Mouse (Mus musculus) telencephalon, adult 2 months (tissue): ENCODE results near the gene Prex1.
A peak's percentile ranks its signal among the peaks of the same experiment; 100 is the strongest.

Experiments used
- DNase-seq: peaks from one replicate; pipeline ENCODE4 v3.0.0-alpha.2; 2011; ENCODE audit warnings: low read depth, low spot score

The Prex1 gene

DNA sequence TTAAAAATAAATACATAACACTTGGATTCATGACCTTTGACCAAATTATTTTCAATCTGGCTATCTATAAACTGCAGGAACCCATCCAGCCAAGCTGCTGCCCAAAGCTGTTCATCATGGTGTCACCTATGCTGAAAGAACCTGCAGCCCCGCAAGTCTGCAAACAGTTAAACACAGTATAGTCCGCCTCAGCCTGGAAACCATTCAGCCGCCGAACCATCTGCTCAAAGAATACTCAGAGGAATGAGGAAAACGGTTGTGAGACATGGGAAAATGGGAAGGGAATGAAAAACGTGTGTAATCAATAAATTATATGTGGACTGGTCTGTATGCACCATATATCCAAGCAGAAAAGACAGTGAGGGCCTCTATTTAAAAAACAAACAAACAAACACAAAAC lies 13.3 kb upstream of the Prex1 start:
- DNase-seq: no peak

DNA sequence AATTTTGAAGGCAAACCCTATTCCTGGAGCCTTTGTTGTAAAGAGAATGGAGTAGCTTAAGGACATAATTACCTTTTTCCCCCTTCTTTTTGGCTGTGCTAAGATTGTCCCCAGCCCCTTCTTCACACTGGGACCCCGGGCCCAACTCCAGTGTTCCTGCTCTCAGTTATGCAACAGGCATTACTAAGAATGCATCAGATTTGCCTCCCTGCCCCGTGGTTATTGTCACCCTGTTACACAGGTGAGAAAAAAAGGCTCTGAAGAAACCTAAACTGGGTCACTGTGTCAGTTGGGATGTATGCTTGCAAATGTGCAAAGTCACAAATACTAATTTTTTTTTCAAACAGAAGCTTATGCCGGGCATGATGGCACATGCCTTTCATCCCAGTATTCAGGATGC lies 6.8 kb upstream of the Prex1 start:
- DNase-seq: no peak

GRCm38 (mm10) chr2:166719930-166720305 lies 6.3 kb upstream of the Prex1 start:
- DNase-seq: no peak

DNA sequence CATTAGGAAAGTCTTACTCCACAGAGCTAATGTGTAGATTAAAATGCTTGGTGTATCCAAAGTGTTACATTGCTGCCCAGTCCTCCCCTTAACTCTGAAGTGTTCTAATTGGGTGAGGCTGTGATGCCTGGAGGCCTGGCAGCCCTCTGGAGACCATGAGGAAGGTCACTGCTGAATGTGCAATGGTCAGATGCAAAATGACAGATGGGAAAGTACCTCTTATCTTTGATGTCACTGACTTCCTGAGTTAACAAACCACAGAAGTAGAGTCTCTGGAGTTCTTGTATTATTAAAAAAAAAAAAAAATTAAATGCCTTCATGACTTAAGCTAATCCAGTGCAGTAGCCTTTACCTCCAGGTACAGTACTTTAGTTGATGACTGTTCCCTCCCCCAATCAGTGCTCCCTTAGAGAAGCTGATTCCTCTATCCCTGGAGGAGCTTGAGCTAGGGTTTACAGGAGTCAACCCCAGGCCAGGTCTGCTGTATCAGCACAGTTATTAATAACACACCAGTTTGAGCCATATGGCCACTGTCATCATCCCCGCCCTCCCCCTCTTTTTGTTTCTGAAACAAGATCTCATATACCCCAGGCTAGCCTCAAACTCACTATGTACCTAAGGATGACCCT lies 5.8 kb upstream of the Prex1 start:
- DNase-seq: no peak

- no peak for DNase-seq
Measured at GRCm38 (mm10) chr2:166716067-166716466, 2.4 kb upstream of the Prex1 start.

DNA sequence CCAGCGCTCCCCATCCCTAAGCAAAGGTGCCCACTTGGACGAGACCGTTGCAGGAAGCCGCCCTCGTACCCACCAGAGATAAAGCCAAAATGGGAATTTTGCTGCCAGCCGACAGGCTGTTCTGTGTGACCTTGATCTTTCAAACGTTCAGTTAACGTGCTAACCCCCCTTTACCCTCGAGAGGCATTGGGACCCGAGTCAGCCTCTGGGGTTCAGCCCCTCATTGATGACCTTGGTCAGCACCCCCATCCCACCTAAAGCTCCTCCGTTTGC lies 731 bp upstream of the Prex1 start:
- DNase-seq: no peak

DNA sequence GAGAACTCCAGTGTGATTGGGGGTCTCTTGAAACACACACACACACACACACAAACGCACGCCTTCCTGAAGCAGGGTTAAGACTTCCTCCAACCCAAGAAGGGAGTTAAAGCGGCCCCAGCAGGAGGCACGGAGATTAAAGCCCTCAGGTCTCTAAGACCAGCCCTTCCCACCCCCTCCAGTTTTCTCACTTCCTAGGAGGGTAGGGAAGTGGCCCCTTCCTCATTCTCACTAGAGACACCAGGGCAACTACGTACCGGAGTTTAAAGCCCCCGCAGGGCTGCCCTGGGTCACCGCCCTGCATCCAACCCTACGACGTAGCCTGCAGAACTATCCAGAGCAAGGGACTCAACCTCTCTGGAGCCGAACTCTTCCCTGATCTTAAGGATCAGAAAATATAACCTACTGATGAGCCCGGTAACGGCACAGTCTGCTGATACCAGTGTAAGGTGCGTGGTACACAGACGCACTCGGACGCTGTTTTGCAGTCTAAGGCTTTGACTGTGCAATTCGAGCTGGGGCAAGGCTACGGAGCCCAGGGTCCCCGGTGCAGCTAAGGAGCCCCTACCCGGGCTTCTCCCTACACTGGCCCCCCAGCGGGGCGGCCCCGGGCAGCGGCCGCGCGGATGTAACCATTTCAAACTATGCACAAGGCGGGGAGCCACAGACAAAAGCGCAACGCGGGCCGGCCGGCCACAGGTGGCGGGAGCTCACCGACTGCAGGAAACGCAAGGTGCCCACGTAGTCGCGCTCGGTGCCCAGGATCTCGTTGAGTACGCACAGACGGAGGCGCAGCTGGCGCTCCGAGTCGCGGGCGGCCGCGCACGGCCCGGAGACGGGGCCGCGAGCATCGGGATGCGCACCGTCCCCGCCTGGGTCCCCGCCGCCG lies 587 bp downstream of the Prex1 start:
- no peak for DNase-seq

DNA sequence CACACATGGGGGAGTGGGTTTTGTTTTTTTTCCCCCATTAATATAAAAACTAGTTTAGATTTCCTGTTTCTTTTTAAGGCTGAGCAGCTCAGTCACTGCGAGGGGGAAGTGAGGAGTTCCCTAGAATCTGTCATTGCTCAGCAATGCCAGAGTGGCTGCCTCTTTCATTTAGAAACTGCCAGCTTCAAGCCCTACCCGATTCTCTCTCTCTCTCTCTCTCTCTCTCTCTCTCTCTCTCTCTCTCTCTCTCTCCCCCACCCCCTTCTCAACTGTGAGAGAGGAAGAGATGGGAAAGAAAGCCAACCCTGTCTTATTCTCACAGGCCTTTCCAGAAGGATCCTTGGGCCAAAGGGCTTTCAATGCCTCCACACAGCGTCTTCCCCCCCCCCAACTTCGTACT lies 1.3 kb downstream of the Prex1 start:
- no peak for DNase-seq

GRCm38 (mm10) chr2:166711681-166712132 lies 1.9 kb downstream of the Prex1 start:
- no peak for DNase-seq

- DNase-seq: no peak
Measured at GRCm38 (mm10) chr2:166709883-166710282, 3.7 kb downstream of the Prex1 start.

GRCm38 (mm10) chr2:166708304-166708703 lies 5.3 kb downstream of the Prex1 start:
- DNase-seq: no peak

GRCm38 (mm10) chr2:166706526-166706925 lies 7.1 kb downstream of the Prex1 start:
- DNase-seq: no peak

DNA sequence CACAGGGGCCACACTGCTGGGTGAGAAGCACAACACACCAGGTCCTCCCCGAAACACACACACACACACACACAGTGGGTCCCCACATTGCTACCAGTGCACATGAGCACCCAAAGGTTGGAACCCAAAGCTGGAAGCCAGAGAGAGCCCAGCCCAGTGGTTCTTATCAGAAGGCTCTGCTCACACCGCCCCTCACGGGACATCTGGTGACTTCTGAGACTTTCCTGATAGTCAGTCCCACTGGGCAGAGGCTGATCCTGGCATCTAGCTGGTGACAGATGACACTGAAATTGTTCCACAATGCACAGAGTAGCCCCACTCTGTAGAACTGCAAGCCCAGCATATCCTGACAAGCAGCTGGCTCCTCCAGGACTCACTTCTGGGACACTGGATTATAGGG lies 10.1 kb downstream of the Prex1 start:
- no peak for DNase-seq

GRCm38 (mm10) chr2:166702113-166702445 lies 11.6 kb downstream of the Prex1 start:
- DNase-seq: no peak

- DNase-seq: no peak
Measured at GRCm38 (mm10) chr2:166701248-166702112, 12.2 kb downstream of the Prex1 start.

- DNase-seq: no peak
Measured at GRCm38 (mm10) chr2:166700732-166701131, 12.9 kb downstream of the Prex1 start.

GRCm38 (mm10) chr2:166700116-166700515 lies 13.5 kb downstream of the Prex1 start:
- no peak for DNase-seq

- no peak for DNase-seq
Measured at GRCm38 (mm10) chr2:166699552-166699951, 14.1 kb downstream of the Prex1 start.

DNA sequence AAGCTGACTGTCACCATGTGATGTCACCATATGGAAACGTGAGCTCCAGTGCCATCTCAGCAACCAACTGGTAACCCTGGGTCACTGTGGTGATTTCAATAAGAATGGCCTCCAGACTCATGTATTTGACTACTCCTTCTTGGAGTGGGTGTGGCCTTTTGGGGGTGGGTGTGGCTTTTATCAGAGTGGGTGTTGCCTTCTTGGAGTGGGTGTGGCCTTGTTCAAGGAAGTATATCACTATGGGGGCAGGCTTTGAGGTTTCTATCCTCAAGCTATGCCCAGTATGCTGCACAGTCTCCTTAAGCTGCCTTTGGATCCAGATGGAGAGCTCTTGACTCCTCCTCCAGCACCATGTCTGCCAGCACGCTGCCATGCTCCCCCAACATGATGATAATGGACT lies 19.0 kb downstream of the Prex1 start:
- no peak for DNase-seq

DNA sequence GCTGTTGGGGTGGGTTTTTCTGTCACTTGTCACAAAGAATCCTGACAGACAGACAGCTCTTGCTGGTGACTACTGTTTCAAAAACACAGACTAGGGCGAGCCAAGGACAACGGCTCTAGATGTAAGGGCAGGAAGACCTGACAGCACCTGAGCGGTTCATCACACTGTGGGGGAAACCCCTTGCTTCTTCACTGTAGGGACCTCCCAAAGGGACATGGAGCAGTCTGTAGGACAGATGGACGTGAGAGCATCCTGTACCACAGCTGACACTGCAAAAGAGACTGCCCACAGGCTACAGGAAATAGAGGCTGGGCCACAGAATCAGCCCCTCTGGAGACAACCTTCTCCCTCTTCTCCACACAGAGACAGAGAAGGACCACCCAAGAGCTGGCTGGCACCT lies 20.2 kb downstream of the Prex1 start:
- DNase-seq: no peak

- peak; percentile 58 for DNase-seq
Measured at GRCm38 (mm10) chr2:166691602-166692509, 21.8 kb downstream of the Prex1 start.

GRCm38 (mm10) chr2:166686917-166687316 lies 26.7 kb downstream of the Prex1 start:
- no peak for DNase-seq
